Mouse (Mus musculus): ENCODE data around the gene Mob3b.

Gene Mob3b

DNA sequence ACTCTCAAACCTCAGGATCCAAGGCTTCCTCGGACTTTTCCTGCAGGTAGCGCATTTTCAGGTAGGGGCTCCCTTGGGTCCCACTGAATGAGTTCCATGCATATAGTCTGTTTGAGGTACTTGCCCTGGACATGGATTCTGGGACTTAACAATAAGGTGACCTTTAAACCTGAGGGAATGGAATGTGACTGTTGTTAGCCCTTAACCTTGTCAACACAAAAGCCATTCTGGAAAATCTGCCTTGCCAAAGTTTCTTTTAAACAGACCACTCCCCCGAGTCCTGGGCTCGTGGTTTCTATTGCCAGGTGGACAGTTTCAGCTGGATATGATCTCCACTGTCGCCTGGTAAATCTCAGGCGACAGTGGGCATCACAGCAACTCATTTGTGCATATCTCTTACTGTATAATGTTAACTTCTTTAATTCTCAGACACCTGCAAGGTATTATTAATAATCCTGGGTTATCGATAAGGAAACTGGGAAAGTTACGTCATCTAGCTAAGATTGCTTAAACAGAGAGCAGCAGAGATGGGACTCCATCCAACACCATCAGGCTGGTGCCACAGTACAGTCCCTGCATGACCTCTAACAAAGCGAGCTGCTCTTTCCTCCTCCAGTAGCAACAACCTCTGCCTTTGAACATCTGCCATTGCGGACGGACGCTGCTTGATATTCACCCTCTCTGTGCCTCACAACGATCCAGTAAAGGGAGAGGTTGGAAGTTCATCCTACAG is 43.6 kb downstream of the Mob3b start:
- no peak for DNase-seq

DNA sequence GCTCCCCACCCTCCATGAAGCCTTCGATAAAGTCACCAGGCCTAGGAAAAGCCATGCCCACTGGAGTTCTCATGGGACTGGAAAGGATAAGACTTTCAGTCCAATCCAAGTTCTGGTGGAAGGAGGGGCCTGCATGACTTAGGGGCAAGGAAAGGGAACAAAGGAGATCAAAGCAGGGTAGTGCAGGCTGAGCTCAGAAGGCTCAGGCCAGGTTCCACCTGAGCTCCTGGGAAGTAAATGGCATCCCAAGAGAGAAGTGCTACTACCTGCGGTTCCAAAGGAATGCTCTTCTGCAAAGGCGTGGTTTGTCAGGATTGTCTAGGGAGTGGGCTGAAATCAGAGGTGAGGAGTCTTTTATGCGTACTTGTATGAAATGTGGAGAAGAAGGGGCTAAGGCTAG is 44.8 kb downstream of the Mob3b start:
- no peak for DNase-seq

DNA sequence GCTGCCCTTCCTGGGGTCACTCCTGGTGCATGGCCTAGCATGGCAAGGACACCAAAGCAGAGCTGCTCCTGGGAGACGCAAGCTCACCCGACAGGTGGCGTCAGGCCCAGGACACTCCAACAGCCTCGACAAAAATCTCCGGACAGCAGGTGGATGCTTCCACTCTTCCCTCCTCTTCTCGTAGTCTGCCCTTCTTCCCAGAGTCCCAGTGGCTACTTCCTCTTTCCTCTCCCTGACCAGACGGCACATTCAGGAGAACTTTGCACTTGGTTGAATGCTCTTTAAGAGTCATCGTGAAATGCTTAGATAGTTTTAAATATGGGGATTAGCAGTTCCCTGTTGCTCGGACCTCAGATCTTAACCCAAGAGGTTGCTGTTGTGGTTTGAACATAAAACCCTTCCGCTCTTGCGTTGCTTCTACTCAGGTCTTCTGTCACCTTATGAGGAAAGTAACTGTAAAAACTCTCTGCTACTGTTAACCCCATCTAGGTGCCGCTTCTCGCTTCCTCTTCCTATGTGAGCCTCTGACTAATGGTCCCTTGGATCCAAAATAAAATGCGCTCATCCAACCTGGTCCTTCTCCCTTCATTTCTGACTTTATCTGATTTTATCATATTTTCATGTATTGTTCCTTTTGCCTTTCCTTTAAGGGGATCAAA is 52.0 kb downstream of the Mob3b start:
- DNase-seq: no peak

DNA sequence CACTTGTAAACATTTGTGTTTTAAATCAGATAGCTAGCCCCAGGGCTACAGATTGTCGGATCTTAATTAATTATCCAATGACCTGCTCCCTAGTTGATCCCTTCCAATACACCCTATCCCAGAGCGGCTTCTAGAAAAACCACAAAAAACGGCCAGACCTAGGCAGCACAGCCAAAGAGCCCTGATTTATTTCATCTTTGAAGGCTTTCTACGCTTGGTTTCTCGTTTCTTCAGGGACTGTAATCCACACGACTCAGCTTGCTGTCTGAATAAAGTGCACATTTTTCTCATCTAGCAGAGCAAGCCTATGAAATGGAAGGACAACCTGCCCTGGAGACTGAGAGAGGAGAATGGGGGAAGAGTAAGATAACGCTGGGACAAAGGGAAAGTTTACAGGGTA is 56.1 kb downstream of the Mob3b start:
- no peak for DNase-seq

DNA sequence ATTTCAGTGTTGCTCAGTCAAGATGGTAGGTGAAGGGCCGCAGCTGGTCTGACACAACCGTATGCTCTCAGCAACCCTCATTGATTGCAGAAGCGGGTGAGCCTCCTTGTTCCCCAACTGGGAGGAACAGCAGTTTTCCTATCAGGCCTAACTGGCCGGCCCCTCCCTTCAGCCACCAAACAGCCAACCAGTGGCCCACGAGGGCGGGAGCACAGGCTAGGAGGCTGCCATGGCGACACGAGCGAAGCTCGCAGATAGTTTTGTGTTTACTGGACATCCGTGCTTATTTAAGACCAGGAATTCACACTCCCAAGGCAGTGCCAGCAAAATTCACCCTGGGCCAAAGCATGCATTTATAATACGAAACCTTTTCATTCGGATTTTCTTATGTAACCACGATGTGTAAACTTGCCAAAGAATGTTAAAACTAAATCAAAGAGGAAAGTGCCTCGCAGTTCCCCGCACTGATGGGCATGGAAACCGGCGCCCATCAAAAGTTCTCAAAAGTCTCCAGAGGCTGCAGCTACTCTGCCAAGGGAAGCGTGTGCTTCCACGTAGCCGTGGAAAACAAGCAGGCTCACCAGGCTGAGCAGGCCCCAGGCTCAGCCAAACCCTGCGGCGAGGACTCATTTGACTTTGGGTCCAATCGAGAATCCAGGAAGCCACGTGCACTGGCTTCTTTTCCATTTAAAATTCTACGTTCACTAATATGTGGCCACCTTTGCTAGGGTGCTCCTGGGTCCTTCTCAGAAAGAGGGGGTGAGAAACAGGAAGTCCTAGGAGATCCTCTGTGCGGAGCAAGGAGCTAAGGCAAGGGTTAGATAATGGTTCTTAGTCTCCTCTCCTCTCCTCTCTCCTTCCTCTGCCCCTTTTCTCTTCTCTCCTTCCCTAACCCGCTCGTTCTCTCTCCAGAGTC is 57.2 kb downstream of the Mob3b start:
- DNase-seq: peak; percentile 87

DNA sequence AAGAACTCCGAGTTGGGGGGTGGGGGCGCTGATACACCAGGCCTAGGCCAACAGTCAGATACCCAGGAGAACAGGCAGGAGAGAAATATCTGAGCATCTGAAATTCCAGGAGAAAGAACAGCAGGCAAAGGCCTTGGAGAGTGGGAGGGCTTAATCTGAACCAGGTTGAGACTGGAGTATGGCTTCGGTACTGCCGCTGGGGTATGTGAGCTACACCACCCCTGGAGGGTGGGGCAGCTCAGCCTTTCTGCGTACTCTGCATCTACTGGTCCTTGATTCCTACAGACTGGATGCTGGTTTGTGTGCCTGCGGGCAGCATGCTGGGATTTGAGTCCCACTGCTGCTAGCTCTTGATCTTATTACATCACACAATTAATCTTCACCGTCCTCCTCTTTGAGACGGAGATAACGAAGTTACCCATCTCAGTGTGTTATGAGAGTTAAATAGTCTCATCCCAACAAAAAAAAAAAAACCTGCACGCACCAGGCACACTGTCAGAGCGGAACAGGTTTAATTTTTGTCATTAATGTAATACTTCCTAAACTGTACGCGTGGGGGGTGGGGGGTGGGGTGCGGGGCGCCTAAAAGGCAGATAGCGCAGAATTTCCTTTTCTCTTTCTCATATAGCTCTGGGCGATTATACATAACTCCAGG is 57.9 kb downstream of the Mob3b start:
- no peak for DNase-seq

DNA sequence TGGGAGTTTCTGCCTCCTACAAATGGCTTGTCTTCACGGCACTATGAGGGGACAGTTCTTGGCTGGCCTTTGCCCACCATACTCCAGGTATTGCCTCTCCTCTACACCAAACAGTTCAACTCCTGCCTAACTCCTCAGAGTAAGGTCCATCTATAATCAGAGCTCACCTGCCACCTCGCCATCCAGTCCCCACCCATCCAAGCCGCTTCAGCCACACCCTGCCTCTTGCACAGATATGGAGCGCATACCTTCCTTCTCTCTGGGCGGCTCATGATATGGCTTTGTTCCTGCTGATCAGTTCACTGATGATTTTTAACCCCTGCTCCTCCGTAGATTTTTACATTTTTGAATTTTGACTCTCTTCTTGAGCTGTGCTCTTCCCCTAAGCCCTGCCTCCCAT is 58.7 kb downstream of the Mob3b start:
- no peak for DNase-seq

DNA sequence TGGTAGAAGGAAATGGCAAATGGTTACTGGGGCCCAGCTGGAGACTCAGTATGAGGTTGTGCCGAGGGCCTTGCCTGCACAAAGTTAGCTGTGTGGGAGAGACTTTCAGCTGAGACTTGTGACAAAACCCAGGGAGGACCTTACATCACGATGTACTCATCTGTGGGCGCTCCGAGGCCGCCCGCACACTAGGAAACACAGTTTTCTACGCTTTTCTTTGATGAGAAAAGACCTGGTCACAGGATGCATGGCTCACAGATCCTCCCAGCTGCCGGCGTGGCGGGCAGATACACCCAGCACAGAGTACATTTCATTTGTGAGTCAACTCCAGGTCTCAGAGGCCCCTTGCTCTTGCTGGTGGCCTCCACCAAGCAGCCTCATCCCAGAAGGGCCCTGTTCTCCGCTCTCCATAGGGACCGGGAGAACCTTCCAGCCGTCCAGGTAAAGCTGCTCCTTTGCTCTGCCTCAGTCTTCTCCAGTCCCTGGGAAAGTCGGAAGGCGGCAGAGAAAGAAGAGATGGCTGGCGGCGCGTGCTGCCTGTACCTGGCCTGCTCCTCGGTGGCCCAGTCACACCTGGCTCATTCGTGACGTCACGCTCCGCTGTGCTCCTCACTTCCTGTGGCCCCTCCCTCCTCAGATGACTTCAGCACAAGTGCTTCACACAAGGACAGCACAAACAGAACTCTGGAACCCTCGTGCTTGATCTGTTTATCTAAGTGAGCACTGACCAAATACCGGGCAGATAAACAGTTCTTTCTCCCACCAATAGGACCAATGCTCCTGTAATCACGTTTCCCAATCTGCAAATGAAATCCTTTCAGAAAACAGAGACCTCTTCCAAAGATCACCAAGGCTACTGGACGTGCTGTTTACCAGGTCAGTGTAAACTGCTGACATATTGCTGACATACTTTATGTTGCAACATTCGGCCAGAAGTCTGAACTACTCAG is 60.8 kb downstream of the Mob3b start:
- DNase-seq: peak; percentile 48

DNA sequence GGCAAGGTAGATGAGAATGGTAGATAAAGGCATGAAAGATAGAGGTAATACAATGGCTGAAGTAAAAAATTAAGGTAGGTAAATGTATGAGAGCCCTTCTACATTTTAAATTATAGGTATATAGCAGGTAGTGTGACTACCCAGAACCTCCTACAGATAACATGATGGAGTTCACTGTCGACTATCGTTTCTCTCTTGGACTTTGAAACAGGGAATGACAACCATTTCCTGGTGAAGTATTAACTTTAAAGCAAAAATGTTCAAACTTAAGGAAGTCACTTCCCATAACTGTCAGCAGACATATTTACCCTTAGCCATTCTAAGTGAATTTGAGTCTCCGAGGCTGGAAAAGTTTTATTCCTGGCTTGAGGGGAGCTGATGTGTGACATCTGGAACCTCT is 64.8 kb downstream of the Mob3b start:
- DNase-seq: no peak

DNA sequence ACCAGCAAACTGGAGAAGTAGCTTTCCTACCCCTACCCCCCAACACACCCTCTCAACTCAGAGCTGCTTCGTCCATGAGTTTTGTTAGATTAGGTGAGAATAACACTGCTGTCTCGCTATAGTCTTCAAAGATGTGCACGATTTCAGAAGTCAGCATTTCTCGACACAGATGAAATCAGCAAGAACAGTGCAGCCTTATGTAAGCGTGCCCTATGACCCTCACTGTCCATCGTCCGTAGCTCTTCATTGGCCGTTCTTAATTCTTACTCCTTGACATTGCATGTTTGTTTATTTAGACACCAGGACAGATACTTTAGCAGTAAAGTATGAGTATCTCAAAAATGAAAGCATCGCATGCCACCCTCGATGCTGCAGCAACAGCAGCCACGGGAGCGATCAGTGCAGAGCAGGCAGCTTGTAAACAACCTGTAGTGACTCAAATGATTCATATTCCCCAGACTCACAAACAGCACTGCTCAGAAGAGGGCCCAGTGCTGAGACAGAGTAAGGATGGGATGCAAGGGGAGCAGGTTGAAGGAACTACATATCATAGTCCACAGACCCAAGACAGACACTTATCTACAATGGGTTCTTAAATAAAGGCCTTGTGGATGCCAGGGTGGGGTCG is 66.0 kb downstream of the Mob3b start:
- DNase-seq: no peak

DNA sequence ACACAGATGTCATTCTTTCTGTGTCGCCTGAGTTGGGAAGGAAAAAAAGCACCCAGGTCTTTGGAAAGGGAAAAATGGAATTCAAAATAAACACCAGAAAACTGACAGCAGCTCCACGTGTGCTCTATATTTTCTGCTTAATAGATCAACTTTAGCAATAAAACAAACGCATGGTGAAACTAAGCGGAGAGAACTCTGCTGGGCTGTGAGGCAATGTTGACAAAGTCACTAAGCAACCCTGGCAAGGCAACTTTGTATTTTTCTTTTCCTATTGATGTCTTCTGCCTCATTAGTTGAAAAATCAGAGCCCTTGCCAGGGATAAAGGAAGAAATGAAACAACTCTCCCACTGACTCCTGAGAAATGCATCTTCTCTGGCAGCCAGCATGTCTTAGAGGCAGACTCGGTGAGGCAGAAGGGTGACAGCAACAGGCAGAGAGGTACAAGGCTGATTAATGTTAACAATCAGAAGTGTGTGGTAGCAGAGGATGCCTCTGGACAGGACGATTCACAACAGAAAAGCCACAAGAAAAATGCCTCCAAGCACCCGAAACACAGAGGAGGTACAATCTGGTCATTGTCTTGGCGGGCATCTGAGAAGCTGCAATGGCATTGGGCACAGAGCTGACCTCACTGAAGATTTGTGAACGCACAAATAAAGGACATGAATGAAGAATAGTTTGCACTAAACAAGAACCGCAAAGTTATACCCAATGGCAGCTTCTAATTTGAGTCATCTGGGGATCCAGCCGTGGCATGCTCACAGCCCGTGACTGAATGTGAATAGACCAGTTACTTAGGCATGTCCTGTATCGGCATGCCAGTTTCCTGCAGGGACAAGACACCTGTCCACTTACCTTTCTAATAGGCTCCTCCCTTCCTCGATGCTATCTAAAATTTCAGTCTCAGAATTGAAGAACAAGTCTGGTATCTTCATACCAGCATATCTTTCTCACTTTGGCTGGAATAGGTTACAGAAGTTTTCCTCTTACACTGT is 67.7 kb downstream of the Mob3b start:
- DNase-seq: no peak

DNA sequence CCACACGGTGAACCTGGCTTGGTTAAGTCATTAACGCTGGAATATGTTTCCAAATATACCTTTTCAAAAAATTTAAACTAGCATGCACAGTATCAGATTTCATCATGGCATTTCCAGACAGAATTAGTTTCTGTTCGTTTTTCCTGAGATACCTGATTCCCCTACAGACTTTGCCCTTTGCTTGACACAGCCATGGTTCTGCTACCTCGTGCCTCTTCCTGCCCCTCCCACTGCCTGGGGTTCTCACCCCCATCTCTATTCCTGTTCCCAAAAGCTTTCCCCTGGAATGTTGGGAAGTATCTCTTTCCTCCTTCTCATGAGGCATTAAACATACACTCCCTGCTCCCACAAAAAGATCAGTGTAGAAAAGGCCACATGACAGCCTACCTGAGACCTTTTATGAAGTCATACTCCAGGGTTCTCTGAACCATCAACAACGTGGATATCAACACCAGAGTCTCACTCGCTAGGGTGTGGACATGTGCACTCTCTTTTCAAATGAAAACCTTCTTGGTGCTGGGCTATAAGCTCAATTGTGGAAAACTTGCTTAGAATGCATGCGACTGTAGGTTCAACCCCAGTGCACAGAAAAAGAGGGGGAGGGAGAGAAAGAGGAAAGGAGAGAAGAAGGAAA is 71.1 kb downstream of the Mob3b start:
- no peak for DNase-seq

DNA sequence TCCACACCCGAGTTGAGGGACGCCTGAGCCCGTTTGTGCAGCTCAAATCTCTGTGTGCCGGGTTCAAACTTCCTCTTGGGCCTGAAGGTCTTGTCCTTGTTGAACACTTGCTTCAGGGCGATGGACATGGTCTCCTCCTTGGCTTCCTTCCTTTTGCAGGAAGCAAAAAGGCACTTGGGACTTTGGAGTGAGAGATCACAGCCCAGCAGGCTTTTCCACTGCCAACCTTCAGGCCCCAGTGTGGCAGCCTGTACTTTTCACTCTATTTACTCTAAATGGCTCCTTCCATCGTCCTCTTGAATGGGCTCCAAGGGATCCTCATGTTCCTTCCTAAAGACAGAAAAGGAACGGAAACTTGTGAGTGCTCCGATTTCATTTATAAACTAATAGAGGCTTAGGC is 73.2 kb downstream of the Mob3b start:
- no peak for DNase-seq

DNA sequence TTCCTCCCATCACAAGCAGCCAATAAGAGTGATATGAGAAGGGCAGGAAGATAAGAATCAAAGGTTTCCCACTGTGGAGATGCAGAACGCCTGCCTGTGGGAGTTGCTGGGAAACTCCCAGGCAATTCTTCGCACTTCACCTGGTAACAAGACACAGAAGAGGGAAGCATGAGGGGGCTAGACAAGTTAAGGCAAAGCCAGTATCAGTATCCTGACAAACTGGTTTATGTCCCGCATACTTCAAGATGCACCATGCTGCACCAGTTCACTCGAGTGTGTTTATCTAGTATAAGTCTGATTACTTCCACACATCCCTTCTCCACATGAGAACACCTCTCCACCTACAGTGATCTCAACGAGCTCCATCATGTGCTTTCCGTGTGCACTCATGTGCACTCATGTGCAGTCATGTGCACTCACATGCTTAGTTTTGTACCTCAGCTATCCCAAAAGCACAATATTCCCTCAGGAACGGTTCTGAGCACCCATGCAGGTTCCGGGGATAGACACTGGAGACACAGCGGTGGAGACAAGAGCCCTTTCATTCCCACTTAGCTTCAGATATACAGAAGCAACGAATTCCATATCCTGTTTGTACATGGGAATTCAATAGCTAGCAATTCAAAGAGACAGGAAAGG is 74.7 kb downstream of the Mob3b start:
- DNase-seq: no peak

DNA sequence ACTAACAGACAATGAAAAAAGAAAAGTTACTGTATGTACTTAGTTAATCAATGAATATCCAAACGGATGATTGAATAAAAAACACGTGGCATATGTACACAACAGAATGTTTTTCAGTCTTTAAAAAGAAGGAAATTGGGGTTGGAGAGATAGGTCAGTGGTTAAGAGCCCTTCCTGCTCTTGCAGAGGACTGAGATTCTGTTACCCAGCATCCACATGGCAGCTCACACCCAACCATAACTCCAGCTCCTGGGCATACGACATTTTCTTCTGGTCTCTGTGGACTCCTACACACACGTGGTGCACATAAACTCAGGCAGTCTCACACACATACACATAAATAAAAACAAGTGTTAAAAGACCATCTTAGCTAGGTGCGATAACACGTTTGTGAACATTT is 77.0 kb downstream of the Mob3b start:
- no peak for DNase-seq

DNA sequence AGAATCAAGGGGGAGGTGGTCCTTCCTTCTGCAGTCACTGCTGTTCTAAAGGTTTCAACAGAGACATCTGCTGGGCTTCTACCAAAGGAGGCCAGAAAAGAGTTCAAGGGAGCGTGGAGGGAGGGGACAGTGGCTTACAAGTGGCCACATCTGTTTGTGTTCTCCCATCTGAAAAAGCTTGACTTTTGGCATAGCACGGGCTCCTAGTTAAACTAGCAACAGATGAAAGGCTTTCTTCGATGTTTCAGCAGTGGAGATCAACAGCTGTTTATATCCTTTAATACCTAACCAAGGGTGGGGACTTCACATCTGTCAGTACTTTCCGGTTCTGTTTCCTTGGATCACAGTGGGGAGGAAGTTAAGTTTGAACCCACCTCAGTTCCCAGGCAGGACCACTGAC is 88.5 kb downstream of the Mob3b start:
- no peak for DNase-seq

DNA sequence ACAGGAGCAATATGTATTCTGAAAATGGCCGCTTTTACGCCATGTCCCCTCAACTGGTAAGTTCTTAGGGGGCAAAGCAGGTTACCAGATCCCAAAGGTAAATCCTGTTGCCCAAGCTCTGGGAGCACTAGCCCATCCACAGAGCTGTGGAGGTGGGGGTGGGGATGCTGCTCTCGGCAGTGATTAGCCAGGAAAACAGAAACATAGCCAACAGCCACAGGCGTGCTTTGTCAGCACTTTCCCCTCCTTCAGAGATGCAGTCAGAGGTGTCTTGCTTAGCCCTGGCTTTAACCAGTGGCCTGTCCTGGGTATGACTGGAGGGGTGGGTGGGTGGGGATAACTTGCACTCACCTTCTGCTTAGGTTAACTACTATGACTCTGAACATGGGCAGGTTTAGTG is 91.1 kb downstream of the Mob3b start:
- DNase-seq: peak; percentile 42

DNA sequence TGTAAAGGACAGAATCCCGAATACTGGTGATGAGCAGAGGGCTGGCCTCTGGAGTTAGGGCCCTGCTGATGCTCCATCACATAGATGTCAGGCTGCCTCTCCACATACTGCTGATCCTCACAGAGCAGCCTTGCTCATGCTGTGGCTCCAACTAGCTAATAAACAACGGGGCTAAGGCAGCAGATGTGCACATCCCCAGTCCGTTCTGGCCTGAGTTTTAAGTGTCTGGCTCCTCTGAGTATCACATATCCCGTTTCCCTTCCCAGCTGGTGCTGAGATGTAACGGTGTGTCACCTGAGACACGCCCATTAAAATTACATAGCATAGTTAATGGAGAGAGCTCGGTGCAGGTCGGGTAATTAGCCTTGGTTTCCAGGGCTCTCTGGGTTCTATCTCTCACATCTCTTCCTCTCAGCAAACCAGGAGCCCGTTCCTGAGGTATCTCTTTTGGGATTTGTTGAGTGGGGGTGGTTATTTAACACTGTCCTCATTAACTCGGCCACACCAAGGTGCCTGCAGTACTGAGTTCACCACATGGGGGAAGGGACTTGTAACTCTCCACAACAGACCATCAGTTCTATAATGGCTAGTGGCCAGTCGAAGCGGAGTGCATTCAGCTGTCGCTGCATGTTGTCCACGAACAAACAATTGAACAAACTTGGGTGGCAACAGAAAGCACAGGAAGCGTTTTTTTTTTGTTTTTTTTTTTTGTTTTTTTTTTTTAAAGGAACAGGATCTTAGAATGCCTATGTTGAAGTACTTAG is 92.0 kb downstream of the Mob3b start:
- DNase-seq: peak; percentile 56

Measured in kidney, postnatal 10 days (tissue).